Comparison of ENCODE assay signal across 11 mouse cellular contexts in genomic region chr11:119515823-119516676, GRCm38 (mm10). TPM values are rescaled to one million over a fixed set of nuclear protein-coding genes. Genes with fewer than 3 reads are reported as not detected.
A peak's percentile ranks its signal among the peaks of the same experiment; 100 is the strongest.
DNase-seq lines count a peak whose midpoint lies in the region; ATAC-seq lines count a peak whose summit lies in the region.
"Had no signal": no experiment of that assay in that cellular context is flagged by ENCODE, and none has a peak within 500 bp of the region (broad histone marks: within the 10 kb centered on the region; RNA-seq: fewer than 3 reads in every experiment).

No protein-coding gene starts in this region.

- H3K4me3 ChIP-seq in embryonic facial prominence, embryonic 11.5 days (ENCODE audit: low read depth, low read length) = no peak overlapping the region
- H3K4me3 ChIP-seq in embryonic facial prominence, embryonic 10.5 days = no peak overlapping the region
- H3K4me3 ChIP-seq in forebrain, embryonic 16.5 days (replicated peaks; ENCODE audit: low read length) = no peak overlapping the region
- H3K4me3 ChIP-seq: megakaryocyte, embryonic 14.5 days had no signal

- no peak overlapping the region for H3K4me2 ChIP-seq in embryonic facial prominence, embryonic 11.5 days (ENCODE audit: low read depth, low read length)
- peak overlapping the region; percentile 35; the same call in 1 of the 2 replicates for H3K4me2 ChIP-seq in forebrain, embryonic 16.5 days (ENCODE audit: low read length)

- intact Hi-C loops in gastrocnemius, postnatal 36 days (cut with DNase I) = no loop called here

- no peaks in the 10 kb centered on the region for H3K9me3 ChIP-seq in embryonic facial prominence, embryonic 11.5 days (replicated peaks; ENCODE audit: control insufficient read depth, low read length)
- no peaks in the 10 kb centered on the region for H3K9me3 ChIP-seq in embryonic facial prominence, embryonic 10.5 days
- no peaks in the 10 kb centered on the region for H3K9me3 ChIP-seq in forebrain, embryonic 16.5 days (ENCODE audit: control insufficient read depth, low read length)
- H3K9me3 ChIP-seq: embryonic facial prominence, embryonic 15.5 days; megakaryocyte, embryonic 14.5 days had no signal

- H3K36me3 ChIP-seq in embryonic facial prominence, embryonic 11.5 days (replicated peaks; ENCODE audit: control insufficient read depth, insufficient read depth, low read depth, low read length) = no peaks in the 10 kb centered on the region
- H3K36me3 ChIP-seq in embryonic facial prominence, embryonic 10.5 days (replicated peaks) = no peaks in the 10 kb centered on the region
- H3K36me3 ChIP-seq in forebrain, embryonic 16.5 days (ENCODE audit: control insufficient read depth, insufficient read depth) = no peaks in the 10 kb centered on the region
- H3K36me3 ChIP-seq: embryonic facial prominence, embryonic 15.5 days had no signal

- peaks cover 3% of the 10 kb centered on the region; the same call in 1 of the 2 replicates for H3K4me1 ChIP-seq in embryonic facial prominence, embryonic 11.5 days (ENCODE audit: control insufficient read depth, insufficient read depth, low read length)
- peaks cover 47% of the 10 kb centered on the region for H3K4me1 ChIP-seq in embryonic facial prominence, embryonic 10.5 days
- H3K4me1 ChIP-seq in forebrain, embryonic 16.5 days (replicated peaks; ENCODE audit: control insufficient read depth, insufficient read depth, low read length) = peaks cover 43% of the 10 kb centered on the region

- WGBS in embryonic facial prominence, embryonic 11.5 days = 71% methylated on average over 16 of the region's 16 CpGs
- 76% methylated on average over 16 of the region's 16 CpGs for WGBS in embryonic facial prominence, embryonic 10.5 days
- WGBS in forebrain, embryonic 16.5 days = 60% methylated on average over 16 of the region's 16 CpGs

- 0 out of 2 replicates have a peak, but pooled peaks have one; percentile 24 for ATAC-seq in embryonic facial prominence, embryonic 11.5 days (replicated peaks; ENCODE audit: insufficient number of reproducible peaks, low FRiP score, low TSS enrichment, low read depth)
- ATAC-seq in forebrain, embryonic 16.5 days = peak; percentile 25; the same call in 1 of the 2 replicates

- peaks cover 2% of the 10 kb centered on the region; the same call in 1 of the 2 replicates for H3K27me3 ChIP-seq in embryonic facial prominence, embryonic 11.5 days (ENCODE audit: control insufficient read depth, insufficient read depth, low read length)
- peaks cover 53% of the 10 kb centered on the region for H3K27me3 ChIP-seq in embryonic facial prominence, embryonic 10.5 days (replicated peaks; ENCODE audit: low read depth, poor library complexity, severe bottlenecking)
- H3K27me3 ChIP-seq in forebrain, embryonic 16.5 days (replicated peaks; ENCODE audit: control insufficient read depth, insufficient read depth, low read length) = no peaks in the 10 kb centered on the region
- H3K27me3 ChIP-seq: embryonic facial prominence, embryonic 15.5 days had no signal

- DNase-seq in embryonic facial prominence, embryonic 11.5 days (ENCODE audit: low spot score) = no peak
- DNase-seq in embryonic facial prominence, embryonic 10.5 days (ENCODE audit: low spot score) = no peak
- peak; percentile 61 for DNase-seq in layer of hippocampus, postnatal 14 days (ENCODE audit: low spot score in 2 of 2)
- DNase-seq in right cerebral cortex, adult 2 months (ENCODE audit: low spot score in 2 of 2) = peak; percentile 79 to 80
- no peak for DNase-seq in adrenal gland, postnatal 25 days
- DNase-seq in gastrocnemius, postnatal 36 days = no peak
- DNase-seq in adrenal gland, postnatal 10 days = no peak
- DNase-seq: spleen, adult 18-20 months had no signal

- H3K9ac ChIP-seq in embryonic facial prominence, embryonic 11.5 days (replicated peaks; ENCODE audit: low read length) = no peak overlapping the region
- H3K9ac ChIP-seq in forebrain, embryonic 16.5 days (replicated peaks; ENCODE audit: low read depth, low read length) = no peak overlapping the region; the same call in 1 of the 2 replicates
- H3K9ac ChIP-seq: embryonic facial prominence, embryonic 15.5 days had no signal

- H3K27ac ChIP-seq in embryonic facial prominence, embryonic 11.5 days (replicated peaks; ENCODE audit: low read depth, low read length) = no peak overlapping the region
- no peak overlapping the region for H3K27ac ChIP-seq in embryonic facial prominence, embryonic 10.5 days (replicated peaks)
- H3K27ac ChIP-seq in forebrain, embryonic 16.5 days (ENCODE audit: low read length) = peak overlapping the region; percentile 90
- H3K27ac ChIP-seq: embryonic facial prominence, embryonic 15.5 days had no signal

RNA-seq across cellular contexts. Expression of gene Endov, which starts 24.9 kb away (rescaled TPM):
- polyA plus RNA-seq in embryonic facial prominence, embryonic 11.5 days (2014; fragmentation: Nextera tagmentation; extraction: Ambion mirVana) = 12.4 and 12.7 TPM in 2 replicates
- 21.1 and 21.2 TPM in 2 replicates for polyA plus RNA-seq in embryonic facial prominence, embryonic 10.5 days (2016; fragmentation: Nextera tagmentation; extraction: Ambion mirVana)
- 16.2 and 21.0 TPM in 2 replicates for polyA plus RNA-seq in forebrain, embryonic 16.5 days (2015; fragmentation: Nextera tagmentation; extraction: Ambion mirVana)
- total RNA-seq in layer of hippocampus, postnatal 14 days (2021) = 10 to 100 TPM; 26.3 to 27.7 TPM
- total RNA-seq in adrenal gland, postnatal 25 days (2021) = 18.7 and 28.9 TPM in 2 replicates
- 1 to 10 TPM; 3.8 to 3.9 TPM for total RNA-seq in gastrocnemius, postnatal 36 days (2021)
- total RNA-seq in adrenal gland, postnatal 10 days (2021) = 10 to 100 TPM; 20.0 to 25.0 TPM

RNA-seq across cellular contexts. Expression of gene Nptx1, which starts 31.5 kb away (rescaled TPM):
- 1.8 and 2.2 TPM in 2 replicates for polyA plus RNA-seq in embryonic facial prominence, embryonic 11.5 days (2014; fragmentation: Nextera tagmentation; extraction: Ambion mirVana)
- 1.9 and 2.6 TPM in 2 replicates for polyA plus RNA-seq in embryonic facial prominence, embryonic 10.5 days (2016; fragmentation: Nextera tagmentation; extraction: Ambion mirVana)
- polyA plus RNA-seq in forebrain, embryonic 16.5 days (2015; fragmentation: Nextera tagmentation; extraction: Ambion mirVana) = 8.6 and 9.8 TPM in 2 replicates
- total RNA-seq in layer of hippocampus, postnatal 14 days (2021) = 100 to 1,000 TPM; 297 to 306 TPM
- total RNA-seq in adrenal gland, postnatal 25 days (2021) = 2.1 and 2.9 TPM in 2 replicates
- total RNA-seq in gastrocnemius, postnatal 36 days (2021) = under 1 TPM in 1 of 2 experiments, not detected in 1; 0.10 TPM
- 1 to 10 TPM; 2.5 to 3.4 TPM for total RNA-seq in adrenal gland, postnatal 10 days (2021)

Comparison
In these comparisons a context has a peak if more than half of its experiments do, and no peak if none do; other contexts are left out.
1. DNase-seq: peak in layer of hippocampus, postnatal 14 days (2 of 2) and right cerebral cortex, adult 2 months (2 of 2); none in embryonic facial prominence, embryonic 11.5 days (single experiment), embryonic facial prominence, embryonic 10.5 days (single experiment), adrenal gland, postnatal 25 days (single experiment), gastrocnemius, postnatal 36 days (0 of 2) and adrenal gland, postnatal 10 days (single experiment).
2. RNA of gene Nptx1, which starts 31.5 kb away (total RNA-seq): 297 to 306 TPM in layer of hippocampus, postnatal 14 days; 2.5 to 3.4 TPM in adrenal gland, postnatal 10 days, 2.1 to 2.9 TPM in adrenal gland, postnatal 25 days and 0.10 TPM in gastrocnemius, postnatal 36 days; every median in the first group is over 10 times any median in the second.